Mouse (Mus musculus) cerebellum, postnatal 4 days (tissue): ENCODE measurements around the gene Prim2.

Experiments
- DNase-seq, 2 experiments: peaks; one replicate each; pipeline ENCODE4 v3.0.0; 2022; ENCODE audit warnings: low spot score in 2 of 2, mixed read lengths in 1 of 2

Gene Prim2

DNA sequence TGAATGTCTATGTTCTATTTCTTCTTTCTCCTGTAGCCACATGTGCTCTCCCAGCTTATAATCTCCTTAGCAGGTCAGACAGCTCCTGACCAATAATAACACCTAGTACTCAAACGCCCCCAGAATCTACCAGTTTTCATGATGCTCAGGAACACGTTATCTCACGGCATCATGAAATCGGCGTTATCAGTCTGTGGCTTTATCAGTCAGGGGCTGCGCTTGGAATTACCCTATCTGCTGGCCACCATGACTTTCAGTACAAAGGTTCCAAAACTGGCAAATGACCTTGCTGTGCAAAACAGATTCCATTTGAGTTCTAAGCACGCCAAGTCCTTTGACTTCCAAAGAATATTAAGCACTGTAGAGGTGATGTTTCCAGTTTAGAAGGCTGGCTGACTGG, 127.9 kb downstream of the Prim2 start:
- DNase-seq, result no peak

DNA sequence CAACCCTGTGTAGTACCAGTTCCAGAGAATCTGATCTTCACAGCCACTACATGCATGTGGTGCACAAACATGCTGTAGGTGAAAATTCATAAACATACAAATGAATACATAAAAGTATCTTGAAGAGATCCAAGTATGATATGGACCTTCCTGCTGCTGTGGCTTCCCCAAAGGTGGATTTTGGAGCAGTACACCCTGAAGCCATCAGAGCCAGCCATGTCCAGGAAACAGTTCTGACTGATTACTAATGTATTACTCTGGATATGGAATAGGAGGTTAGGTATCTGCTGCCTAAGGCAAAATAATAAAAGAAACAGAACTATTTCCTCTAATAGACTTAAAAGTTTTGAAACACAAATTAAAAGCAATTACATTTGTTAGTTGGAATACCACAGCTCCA, 131.6 kb downstream of the Prim2 start:
- no peak for DNase-seq

DNA sequence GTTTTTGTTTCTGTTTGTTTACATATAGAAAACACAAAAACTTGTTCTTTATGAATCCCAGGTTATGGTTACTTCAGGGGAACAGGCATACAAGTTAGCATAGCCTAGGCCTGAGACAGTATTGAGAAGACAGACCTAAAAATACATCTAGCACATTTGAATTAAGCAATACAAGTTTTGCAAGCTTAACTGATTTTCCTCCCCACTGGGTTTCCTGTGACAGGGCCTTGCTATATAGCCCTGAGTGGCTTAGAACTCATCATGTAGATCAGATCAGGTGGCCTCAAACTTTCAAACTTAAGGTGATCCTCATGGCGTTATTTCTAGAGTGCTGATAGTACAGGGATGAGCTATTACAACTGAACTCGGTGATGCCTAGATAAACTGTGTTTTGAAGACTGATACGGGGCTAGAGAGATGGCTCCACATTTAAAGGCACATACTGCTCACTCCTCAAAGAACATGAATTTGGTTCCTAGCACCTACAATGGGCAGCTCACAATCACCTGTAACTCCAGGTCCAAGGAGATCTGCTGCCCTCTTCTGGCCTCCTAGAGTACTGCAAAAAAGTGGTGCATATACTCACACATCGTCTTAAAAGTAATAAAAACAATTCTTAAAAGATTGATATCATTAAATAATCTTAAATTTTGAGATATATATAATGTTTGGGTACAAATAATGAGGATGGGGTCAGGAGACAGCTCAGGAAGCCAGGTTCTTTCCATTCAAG, 133.2 kb downstream of the Prim2 start:
- DNase-seq, result no peak

DNA sequence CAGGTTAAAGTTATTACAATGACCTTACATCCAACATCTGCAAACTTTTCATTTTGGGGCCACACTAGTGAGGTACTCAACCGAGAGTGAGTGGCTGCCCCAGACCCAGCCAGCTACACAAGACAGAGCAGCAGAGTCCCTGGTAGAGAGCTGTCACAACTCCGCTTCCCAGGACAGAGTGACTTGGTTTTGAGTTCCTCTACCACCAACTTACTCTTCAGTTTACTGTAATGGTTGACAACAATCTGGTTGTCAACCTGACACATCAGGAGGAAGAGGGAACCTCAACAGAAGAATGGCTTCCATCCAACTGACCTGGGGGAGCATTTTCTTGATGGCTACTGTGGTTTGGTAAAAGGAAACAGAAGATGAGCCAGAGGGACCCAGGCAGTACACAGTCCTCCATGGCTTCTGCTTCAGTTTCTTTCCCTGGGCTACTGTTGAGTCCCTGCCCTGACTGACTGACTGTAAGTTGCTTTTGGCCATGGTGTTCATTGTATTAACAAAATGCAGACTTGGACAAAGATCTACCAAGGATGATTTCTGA, 134.4 kb downstream of the Prim2 start:
- DNase-seq, result no peak

DNA sequence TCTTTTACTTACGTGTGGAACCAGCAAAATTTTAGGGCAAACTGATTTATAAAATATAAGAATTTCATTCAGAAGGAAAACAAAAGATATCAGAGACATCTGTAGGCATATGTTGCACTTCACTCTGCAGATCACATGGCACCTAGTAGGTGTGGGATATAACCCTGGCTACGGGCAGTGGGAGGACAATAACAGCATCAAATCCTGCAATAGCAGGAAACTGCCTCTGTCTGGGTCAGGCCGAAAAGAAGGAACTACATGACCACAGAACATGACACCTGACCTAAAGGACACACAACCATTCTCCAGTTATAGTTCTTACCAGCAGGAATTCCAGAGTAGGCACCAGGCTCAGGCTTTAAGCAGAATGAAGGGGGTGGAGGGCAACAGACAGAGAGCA, 137.7 kb downstream of the Prim2 start:
- DNase-seq, result no peak

DNA sequence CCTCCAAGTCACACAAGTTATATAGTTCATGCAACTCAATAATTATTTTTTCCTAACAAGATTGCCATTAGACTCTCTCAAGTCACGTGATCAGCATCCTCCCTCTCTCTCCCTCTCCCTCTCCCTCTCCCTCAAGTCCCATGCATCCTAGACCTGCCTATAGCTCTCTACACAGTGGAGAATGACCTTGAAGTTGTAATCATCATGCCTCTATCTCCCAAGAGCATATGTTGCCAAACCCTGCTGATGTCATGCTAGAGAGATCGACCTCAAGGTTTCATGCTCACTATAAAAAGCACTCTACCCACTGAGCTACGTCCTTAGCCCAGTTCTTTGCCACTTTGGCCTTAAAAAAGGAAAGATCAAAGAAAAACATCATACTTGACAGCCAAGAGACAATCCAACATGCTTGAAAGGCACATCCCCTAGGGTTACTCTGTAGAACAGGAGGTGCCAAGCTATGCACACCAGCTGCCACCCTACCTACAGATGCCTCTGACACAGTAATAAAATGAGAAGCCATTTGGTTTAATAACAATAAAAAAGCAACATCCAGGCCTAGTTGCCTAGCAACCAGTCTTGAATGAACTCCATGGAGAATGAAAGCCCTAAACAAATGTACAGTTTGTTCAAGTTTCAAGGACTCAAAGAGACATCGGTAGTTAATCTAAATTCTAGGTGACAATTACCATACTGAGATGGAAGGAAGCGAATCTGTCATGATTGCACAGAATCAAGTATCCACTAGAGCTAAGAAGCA, 138.3 kb downstream of the Prim2 start:
- no peak for DNase-seq

DNA sequence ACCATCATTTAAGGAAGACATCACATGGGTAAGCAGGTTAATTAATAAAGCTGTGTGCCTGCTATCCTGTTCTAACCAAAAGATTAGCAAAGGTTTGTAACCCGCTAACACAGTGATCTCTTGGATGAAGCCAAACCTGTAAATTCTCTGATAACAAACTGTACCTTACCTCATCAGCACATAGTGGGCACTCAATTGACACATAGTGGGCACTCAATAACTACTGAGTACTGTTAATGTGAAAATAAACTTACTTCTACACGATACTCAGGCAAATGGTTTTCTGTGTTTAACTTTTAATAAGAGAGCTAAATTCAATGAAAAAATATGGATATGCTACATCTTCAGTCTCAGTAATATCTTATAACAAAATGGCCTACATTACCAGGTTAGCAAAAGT, 139.1 kb downstream of the Prim2 start:
- DNase-seq, result no peak

DNA sequence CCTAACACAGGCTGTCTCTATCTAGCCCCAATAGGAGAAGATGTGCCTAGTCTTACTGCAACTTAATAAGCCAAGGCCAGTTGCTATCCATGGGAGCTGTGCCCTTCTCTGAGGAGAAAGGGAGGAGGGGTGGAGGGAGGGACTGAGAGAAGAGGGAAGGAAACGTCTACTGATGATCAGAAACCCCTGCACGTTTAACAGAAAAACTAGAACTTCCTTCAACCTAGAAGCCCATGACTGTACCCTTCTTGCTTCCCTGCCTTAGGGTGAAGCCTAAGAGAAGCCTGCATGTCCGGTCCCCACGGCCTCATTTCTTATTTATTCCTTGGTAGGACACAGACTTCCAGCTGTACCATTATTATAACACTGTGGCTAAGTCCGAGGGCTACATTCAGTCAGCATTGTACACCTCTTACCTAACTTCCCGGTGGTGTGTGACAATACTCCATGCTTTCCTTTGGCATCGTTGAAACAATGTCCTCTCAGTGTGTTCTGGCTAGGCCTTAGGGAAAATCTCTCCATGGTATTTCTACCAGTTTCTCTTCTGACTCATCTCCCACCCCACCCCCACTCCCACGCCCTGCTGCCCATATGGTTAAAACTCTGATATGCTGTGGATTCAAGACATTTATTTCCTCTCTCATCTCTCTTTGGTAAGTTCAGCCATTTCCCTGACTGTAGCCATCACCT, 139.9 kb downstream of the Prim2 start:
- DNase-seq, result no peak

DNA sequence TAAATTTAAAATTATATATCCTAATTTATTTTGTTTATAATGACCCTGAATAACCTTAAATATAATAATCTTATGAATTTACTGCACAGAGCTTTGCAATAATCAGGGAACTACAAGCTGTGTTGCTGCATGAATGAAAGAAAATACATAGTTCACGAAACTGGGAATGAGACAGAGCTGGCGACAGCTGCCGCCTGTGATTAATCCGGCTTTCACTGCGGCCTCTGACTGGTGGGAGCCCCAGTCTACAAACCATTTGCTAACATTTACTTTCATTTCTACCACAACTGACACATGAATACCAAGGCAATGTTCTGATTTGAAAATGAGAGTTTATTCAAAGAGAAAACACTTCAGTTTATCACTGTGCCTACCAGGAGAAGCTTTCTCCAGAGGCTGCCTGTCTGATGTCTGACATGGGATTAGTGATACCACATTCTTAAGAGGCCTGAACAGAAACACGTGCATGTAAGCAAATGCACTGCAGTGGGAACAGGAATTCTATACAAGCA, 142.2 kb downstream of the Prim2 start:
- no peak for DNase-seq

DNA sequence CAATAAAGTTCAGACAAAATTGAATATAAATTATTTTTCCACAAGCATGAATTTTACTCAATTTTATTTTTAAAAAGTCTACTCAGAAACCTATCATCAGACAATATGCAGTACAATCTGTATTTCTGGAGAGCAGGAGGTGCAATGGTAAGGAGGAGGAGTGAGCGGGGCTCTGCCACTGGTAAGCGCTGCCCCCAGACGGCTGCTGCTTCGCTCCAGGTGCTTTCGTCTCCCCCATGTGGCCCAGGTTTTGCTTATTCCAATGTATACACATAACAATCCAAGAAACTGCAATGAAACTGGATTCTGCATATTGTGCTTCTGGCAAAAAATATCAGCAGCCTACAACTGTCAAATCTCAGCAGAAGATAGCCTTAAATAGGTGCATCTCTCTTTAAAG, 146.4 kb downstream of the Prim2 start:
- DNase-seq, result no peak

DNA sequence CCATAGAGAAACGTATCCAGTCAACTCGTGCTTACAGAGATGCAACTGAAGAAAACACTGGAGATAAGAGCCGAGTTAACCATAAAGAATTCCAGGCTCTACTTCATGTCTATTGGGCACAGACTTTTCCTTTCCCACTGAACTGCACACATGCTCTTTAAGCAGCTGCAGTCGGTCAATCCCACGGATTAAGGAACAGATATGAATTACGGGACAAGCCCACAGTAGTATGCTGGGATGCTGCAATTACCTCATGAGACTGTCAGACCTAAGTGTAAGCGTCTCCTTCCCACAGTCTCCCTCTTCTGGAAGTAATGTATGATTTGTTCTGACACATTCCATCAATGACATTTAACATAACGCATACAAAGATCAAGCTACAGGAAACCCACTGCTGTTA, 154.5 kb downstream of the Prim2 start:
- no peak for DNase-seq

DNA sequence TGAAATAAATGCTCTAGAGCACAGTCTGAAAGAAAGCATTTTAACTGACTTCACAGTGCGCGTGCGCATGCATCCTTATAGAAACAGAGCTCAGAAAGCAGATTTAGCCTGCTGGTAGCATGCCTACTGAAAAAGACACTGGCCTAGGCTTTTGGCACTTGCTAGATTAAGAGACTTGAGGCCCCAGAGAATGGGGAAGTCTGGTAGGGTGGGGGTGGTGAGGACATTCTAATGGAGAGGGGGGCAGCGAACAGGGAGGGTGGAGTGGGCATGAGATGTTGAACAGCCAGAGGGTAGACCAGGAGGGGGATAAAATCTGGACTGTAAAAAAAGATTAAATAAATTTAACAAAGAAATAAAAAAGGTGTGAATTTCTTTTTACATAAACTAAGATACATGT, 158.3 kb downstream of the Prim2 start:
- no peak for DNase-seq

DNA sequence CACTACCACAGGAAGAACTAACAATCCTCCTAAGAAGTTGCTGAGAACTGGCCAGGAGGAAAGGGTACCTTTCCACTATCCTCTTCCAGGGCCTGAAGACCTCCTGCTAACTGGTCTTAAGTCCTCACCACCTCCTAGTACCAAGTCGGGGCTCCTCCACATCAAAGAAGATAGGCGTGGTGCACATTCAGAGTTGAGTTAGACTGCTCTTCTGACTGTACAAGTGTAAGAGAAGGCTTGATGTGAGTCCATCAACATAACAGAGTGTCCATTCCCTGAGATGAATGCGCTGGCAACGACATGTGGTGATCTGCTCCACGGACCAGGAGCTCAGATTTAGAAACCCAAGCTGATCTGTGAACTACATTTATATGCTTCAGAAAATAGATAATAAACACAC, 165.2 kb downstream of the Prim2 start:
- no peak for DNase-seq

DNA sequence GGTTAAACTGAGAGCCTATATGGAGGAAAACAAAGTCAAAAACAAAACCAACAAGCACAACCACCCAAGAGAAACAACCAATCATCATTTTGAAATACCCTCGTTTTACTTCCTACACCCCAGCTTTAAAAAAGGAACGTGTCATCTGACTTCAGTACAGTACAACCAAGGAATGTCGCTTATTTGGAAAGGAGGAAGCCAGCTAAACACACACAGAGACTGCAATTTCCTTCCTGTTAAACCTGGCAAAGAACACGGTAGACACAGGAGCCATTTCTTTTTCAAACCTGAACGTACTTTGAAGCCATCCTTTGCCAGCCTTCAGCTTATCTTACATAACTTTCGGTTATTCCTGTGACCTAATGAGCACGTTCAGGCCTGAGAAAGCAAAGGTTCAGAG, 166.7 kb downstream of the Prim2 start:
- no peak for DNase-seq

DNA sequence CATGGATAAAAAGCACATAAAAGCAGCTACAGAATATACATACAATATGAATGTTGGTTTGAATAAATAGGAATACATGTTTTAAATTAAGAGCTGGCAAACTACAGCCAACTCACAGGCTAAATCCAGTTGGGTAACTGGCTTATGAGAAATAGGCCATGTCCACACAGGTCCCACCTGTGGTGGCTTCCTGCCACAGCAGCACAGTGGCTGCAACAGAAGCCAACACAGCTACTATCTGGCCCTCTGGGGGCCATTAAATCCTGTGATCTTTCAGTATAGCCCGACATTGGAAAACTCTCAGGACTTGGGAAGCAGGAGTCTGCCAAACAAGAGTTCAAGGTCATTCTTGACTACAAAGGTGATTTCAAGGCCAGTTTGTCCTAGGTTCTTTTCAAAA, 167.3 kb downstream of the Prim2 start:
- no peak for DNase-seq

DNA sequence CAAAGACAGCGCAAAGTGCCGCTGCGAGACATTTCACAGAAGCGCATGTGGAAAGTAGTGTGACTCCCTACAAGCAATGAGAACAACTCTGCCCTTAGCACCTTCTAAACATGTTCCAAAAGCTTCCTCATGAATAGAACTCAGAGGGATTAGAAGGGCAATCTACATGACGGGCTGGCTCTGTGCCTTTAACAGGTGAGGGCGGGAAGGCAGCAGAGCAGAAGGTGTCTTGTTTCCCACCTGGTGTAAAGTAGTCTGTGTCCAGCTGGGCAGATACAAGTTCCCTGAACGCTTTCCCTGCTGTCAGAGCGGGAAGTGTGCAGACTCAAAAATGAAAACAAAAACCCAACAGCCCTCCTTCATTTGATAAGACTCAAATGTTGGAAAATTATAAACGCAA, 169.5 kb downstream of the Prim2 start:
- DNase-seq, result no peak

DNA sequence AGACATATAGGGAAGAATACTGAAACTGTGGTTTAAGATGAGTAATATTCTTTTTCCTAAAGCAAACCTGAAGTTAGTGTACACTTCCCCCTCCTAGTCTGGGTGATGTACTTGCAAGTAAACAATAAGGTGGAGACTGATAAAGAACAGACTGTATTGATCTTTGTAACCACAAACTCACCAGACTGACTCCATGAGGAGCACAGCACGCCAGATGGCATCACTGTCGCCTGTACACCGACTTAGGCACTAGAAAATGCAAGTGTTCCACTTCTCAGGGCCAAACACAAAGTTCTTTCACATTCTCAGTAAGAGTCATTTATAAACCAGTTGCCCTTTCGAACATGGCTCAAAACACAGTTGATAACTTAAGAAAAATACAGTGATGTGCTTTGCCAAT, 170.0 kb downstream of the Prim2 start:
- DNase-seq, result no peak

DNA sequence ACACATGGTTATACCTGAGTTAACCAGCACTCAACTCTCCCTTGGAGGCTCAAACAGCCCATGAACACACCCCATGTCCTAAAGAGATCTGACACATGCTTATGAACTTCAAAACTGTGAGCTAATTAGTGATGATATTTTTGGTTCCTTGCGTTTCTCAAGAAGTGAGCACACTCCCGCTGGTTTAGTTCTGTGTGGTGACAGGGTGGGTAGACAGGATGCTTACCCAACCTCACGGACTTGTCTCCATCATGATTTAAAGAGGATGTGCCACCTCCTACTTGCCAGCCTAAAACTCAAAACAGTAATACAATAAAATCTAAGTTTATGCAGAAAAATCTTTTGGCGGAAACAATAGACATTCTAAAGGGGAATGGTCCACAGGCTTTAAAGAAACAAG, 173.5 kb downstream of the Prim2 start:
- no peak for DNase-seq

DNA sequence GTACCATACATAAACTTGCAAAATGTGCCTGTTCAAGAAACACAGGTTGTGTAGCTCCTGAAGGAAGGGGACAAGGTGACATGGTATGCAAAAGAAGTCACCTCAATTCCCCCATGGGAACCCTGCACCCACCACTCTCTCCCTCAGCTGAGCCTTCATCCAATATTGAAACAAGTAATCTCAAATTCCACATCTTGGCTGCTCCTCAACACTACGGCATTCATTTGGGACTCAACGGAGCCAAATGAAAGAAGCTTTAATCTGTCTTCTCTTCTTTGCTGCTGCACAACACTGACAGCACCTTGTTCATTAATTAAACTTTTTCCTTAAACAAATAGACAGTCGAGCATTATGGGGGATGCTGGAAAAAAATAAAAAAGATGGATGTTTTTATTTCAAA, 174.0 kb downstream of the Prim2 start:
- no peak for DNase-seq

DNA sequence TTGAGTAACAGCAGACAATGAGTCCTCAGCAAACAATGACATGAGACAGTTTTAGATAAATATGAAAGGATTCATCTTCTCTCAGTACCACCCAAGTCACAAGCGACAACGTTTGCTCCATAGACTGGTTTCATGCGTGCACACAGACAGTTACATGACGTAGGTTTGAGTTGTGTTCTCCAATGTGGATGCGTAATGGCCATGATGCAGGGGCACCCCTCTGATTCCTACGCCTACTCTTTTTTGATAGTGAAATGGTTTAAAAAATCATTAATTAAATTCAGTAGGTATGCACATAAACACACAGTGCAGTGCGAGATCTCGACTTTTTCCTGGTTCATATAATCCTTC, 174.4 kb downstream of the Prim2 start:
- no peak for DNase-seq

DNA sequence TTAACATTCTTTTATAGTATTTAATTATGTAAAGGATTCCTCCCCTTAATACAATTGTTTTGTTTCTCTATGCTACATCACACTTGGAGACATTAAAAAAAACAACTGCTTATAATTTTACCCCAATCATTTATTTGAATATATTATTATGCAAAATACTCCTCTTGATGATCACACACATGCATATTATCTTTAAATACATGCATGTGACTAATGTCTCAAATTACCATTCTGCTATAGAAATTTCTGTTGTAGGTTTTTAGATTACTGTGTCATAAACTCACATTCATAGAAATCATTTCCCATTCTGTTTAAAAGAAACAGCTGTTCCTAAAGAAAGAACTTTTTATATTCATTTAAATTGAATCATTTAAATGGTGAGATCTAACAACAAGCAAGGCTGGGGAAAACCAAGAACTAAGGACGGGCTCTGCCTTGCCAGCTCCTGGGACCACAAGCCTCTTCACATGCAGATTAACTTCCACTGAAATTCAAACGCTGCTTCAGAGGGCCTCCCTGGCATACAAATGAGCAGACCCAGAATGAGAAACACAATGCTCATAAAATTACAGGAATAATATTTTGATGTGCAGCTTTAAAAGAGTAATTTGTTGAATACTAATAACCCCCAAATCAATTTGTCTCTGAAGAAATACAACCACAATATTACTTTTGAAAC, 174.9 kb downstream of the Prim2 start:
- no peak for DNase-seq

DNA sequence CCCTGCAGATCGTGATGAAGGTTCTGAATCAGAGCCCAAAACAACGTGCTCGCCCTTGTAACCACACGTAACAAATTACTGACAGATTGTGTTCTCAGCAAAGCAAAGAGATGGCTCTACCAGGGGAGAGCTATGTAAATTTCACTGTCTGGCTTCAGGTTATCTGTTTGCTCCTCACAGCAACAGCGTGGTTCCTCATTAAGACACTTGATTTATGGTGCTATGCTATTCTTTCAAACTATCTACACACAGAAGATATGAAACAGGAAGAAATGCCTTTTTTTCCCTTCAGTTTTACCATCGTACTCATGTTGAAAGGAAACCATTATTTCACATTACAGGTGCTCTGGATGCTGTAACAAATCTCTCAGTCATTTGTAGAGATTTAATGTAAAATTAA, 179.4 kb downstream of the Prim2 start:
- no peak for DNase-seq
